8 mouse cellular contexts compared by ENCODE assay signal in the genomic region with DNA sequence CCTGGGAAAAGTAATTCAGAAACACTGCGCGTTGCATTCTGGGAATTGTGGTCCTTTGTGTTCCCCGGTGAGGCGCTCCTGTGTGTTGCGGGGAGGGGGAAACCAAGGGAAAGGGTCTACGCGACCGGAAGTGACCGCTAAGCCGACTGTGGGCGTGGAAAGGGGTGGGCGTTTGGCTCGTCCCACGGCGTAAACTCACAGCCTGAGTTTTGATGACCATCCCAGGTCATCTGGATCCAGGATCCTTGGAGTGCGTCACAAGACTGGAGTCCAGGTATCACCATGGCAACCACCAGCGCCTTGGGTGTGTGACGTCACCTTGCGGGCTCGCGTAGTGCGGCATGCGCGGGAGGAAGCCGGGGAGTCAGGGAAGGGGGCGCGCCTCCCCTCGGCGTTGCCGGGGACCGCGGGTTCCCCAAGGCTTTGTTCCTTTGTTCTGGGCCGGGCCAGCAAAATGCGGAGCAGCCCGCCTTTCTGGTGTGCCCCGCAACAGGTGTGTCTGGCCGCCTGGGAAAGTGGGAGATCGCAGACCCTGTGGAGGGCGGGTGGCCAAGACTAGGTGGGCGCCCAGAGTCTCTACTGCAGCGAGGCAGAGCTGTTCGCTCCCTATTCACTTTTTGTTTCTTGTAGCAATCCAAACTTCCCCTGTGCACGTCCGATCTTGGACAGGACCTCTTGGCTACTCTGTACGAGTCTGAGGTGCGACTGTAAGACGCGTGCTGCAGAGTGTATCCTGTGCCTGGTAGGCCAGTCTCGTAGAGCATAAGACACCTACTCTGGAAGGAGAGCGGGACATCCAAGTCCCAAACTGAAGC. TPM values are rescaled to one million over a fixed set of nuclear protein-coding genes. Genes with fewer than 3 reads are reported as not detected.
DNase-seq lines count a peak whose midpoint lies in the region; ATAC-seq lines count a peak whose summit lies in the region.

A gene (plus strand): TSS at position 169 of the 815 bp plus-strand sequence.

- no peak within 1 kb of the TSS for H3K27ac ChIP-seq in brown adipose tissue, adult 24 weeks (replicated peaks; ENCODE audit: low read depth, low read length)
- H3K27ac ChIP-seq in heart, embryonic 13.5 days (replicated peaks): peak within 1 kb of the TSS; percentile 73
- H3K27ac ChIP-seq in liver, embryonic 11.5 days (ENCODE audit: low read depth, low read length): peak within 1 kb of the TSS; percentile 72

- H3K9me3 ChIP-seq in heart, embryonic 13.5 days: no peaks in the 10 kb centered on the region
- H3K9me3 ChIP-seq in liver, embryonic 11.5 days (ENCODE audit: control insufficient read depth, low read length): no peaks in the 10 kb centered on the region

- H3K4me2 ChIP-seq in heart, embryonic 13.5 days: peak within 1 kb of the TSS; percentile 84
- H3K4me2 ChIP-seq in liver, embryonic 11.5 days: peak within 1 kb of the TSS; percentile 88

- peaks cover 24% of the 10 kb centered on the region for H3K36me3 ChIP-seq in heart, embryonic 13.5 days
- H3K36me3 ChIP-seq in liver, embryonic 11.5 days (ENCODE audit: control insufficient read depth, insufficient read depth, low read length): 0 out of 2 replicates have a peak, but pooled peaks cover under 1% of the 10 kb centered on the region
- no peaks in the 10 kb centered on the region for H3K36me3 ChIP-seq in splenic B cell, adult 2 months (ENCODE audit: control insufficient read depth, insufficient read depth, low read length, poor library complexity, severe bottlenecking)

- under 1% methylated on average over 50 of the region's 50 CpGs for WGBS in heart, embryonic 13.5 days
- under 1% methylated on average over 50 of the region's 50 CpGs for WGBS in liver, embryonic 11.5 days

- peak within 1 kb of the TSS; percentile 84 for H3K4me3 ChIP-seq in brown adipose tissue, adult 24 weeks (ENCODE audit: insufficient read depth, low read depth, low read length)
- peak within 1 kb of the TSS; percentile 78 for H3K4me3 ChIP-seq in heart, embryonic 13.5 days
- H3K4me3 ChIP-seq in liver, embryonic 11.5 days (ENCODE audit: low read depth, low read length): peak within 1 kb of the TSS; percentile 88

- H3K27me3 ChIP-seq in heart, embryonic 13.5 days (replicated peaks): no peaks in the 10 kb centered on the region
- H3K27me3 ChIP-seq in liver, embryonic 11.5 days (replicated peaks; ENCODE audit: control insufficient read depth, insufficient read depth, low read length): no peaks in the 10 kb centered on the region
- no peaks in the 10 kb centered on the region for H3K27me3 ChIP-seq in splenic B cell, adult 2 months (ENCODE audit: control insufficient read depth, insufficient read depth, low read length, poor library complexity, severe bottlenecking)

- DNase-seq in kidney, postnatal 10 days: peak; percentile 93
- DNase-seq in liver, embryonic 11.5 days (ENCODE audit: low spot score): peak; percentile 91
- DNase-seq in naive thymus-derived CD4-positive, alpha-beta T cell, adult 2 months (ENCODE audit: low read depth): peak; percentile 85
- DNase-seq in splenic B cell, adult 2 months (ENCODE audit: low read depth, low spot score): peak; percentile 80

- peak within 1 kb of the TSS; percentile 87 for H3K9ac ChIP-seq in heart, embryonic 13.5 days
- peak within 1 kb of the TSS; percentile 89 for H3K9ac ChIP-seq in liver, embryonic 11.5 days (ENCODE audit: low read depth, low read length)

- peaks cover 2% of the 10 kb centered on the region; the same call in 1 of the 2 replicates for H3K4me1 ChIP-seq in brown adipose tissue, adult 24 weeks (ENCODE audit: control insufficient read depth, insufficient read depth, insufficient read length, low read length)
- H3K4me1 ChIP-seq in heart, embryonic 13.5 days: peaks cover 7% of the 10 kb centered on the region
- no peaks in the 10 kb centered on the region for H3K4me1 ChIP-seq in liver, embryonic 11.5 days (replicated peaks; ENCODE audit: control insufficient read depth, insufficient read depth, low read length)

- ATAC-seq in CD4-positive, CD25-positive, alpha-beta regulatory T cell, adult 4 months: peak; percentile 61
- ATAC-seq in erythroid progenitor cell, adult 5-6 weeks (replicated peaks; ENCODE audit: low FRiP score, poor library complexity, severe bottlenecking): peak; percentile 68
- peak; percentile 87 for ATAC-seq in heart, embryonic 13.5 days (ENCODE audit: extremely low read depth, insufficient number of reproducible peaks, low FRiP score, low TSS enrichment)
- ATAC-seq in liver, embryonic 11.5 days (replicated peaks; ENCODE audit: low FRiP score): peak; percentile 69

RNA-seq across cellular contexts. Expression of the gene that starts here (rescaled TPM):
- polyA plus RNA-seq in CD4-positive, CD25-positive, alpha-beta regulatory T cell, adult 4 months (2017; shearing (Covaris generic)): under 1 TPM in 1 of 2 experiments, not detected in 1; 0.37 TPM
- polyA plus RNA-seq in brown adipose tissue, adult 24 weeks (2012; ENCODE audit: insufficient read depth, insufficient read length, missing spikeins): not detected in 2 replicates
- total RNA-seq in erythroid progenitor cell, adult 5-6 weeks (2015; ENCODE audit: low replicate concordance): not detected in 2 replicates
- 1.3 TPM in 1 of 2 replicates, not detected in the other for total RNA-seq in erythroid progenitor cell, adult 5-6 weeks (2017; ENCODE audit: low replicate concordance)
- polyA plus RNA-seq in heart, embryonic 13.5 days (2015; fragmentation: Nextera tagmentation; extraction: Ambion mirVana): 5.2 and 6.3 TPM in 2 replicates
- polyA plus RNA-seq in liver, embryonic 11.5 days (2014; fragmentation: Nextera tagmentation; extraction: Ambion mirVana): 5.1 and 5.9 TPM in 2 replicates

Comparison
In these comparisons a context has a peak if more than half of its experiments do, and no peak if none do; other contexts are left out.
1. Peak in ATAC-seq in CD4-positive, CD25-positive, alpha-beta regulatory T cell, adult 4 months; RNA of the gene not detected or under 1 TPM.